Mouse (Mus musculus) hindbrain, embryonic 11.5 days (tissue): ENCODE measurements at regions not wholly inside any gene's neighbourhood (a gene's known extent, or its start where the extent isn't known, plus 50 kb on each side); places are given as distances from the start of the nearest gene placed in this dataset.

Experiments
- ATAC-seq: fragments of 200-750 bp; cut with Nextera tagmentation; 2 replicates; pipeline ENCODE4 v1.8.0; 2017; ENCODE audit warnings: mild to moderate bottlenecking, moderate TSS enrichment, moderate library complexity; ENCODE audit not compliant: low FRiP score
- DNase-seq: peaks from one replicate; pipeline ENCODE4 v3.0.0-alpha.2; 2015; ENCODE audit warnings: low spot score
- H3K27ac ChIP-seq: fragments of 300-500 bp; sonication (generic); 2 replicates; pipeline ENCODE4 v1.5.1; 2014; ENCODE audit warnings: mild to moderate bottlenecking, low read depth, low read length
- H3K27me3 ChIP-seq: fragments of 300-500 bp; sonication (generic); 2 replicates; pipeline ENCODE4 v1.6.1; 2014; ENCODE audit warnings: mild to moderate bottlenecking, low read length, moderate library complexity, mixed read lengths; ENCODE audit not compliant: control insufficient read depth, insufficient read depth
- H3K36me3 ChIP-seq: fragments of 300-500 bp; sonication (generic); 2 replicates; pipeline ENCODE4 v1.6.1; 2014; ENCODE audit warnings: mild to moderate bottlenecking, low read length, moderate library complexity, mixed read lengths; ENCODE audit not compliant: control insufficient read depth, insufficient read depth
- H3K4me1 ChIP-seq: fragments of 300-500 bp; sonication (generic); replicated peaks from 2 replicates; pipeline ENCODE4 v1.6.1; 2014; ENCODE audit warnings: low read length, mixed read lengths; ENCODE audit not compliant: control insufficient read depth, insufficient read depth
- H3K4me2 ChIP-seq: fragments of 300-500 bp; sonication (generic); replicated peaks from 2 replicates; pipeline ENCODE4 v1.6.1; 2014; ENCODE audit warnings: mild to moderate bottlenecking, low read depth, low read length
- H3K4me3 ChIP-seq: fragments of 300-500 bp; sonication (generic); 2 replicates; pipeline ENCODE4 v1.5.1; 2014; ENCODE audit warnings: low read depth, low read length
- H3K9ac ChIP-seq: fragments of 300-500 bp; sonication (generic); 2 replicates; pipeline ENCODE4 v1.6.1; 2014; ENCODE audit warnings: low read depth, low read length
- H3K9me3 ChIP-seq: fragments of 300-500 bp; sonication (generic); 2 replicates; pipeline ENCODE4 v1.6.1; 2016; ENCODE audit warnings: low read length; ENCODE audit not compliant: control insufficient read depth
- WGBS: fragments of 180-500 bp; shearing (Covaris S2); extraction: QIAGEN DNeasy Blood & Tissue Kit; methylation state at CpG from one replicate; pipeline ENCODE4 v1.1.7; 2014; 5-methylcytosine and 5-hydroxymethylcytosine counted together

GRCm38 (mm10) chr14:111285981-111286380 is 388.9 kb upstream of the Slitrk5 start:
- DNase-seq (no peak), ATAC-seq (no peak)
- Histone ChIP-seq H3K27me3 (no peaks in the 10 kb centered on the region), H3K9ac (no peak overlapping the region), H3K27ac (no peak overlapping the region), H3K4me3 (no peak overlapping the region), H3K9me3 (no peaks in the 10 kb centered on the region), H3K36me3 (no peaks in the 10 kb centered on the region), H3K4me2 (no peak overlapping the region), H3K4me1 (no peaks in the 10 kb centered on the region)
- WGBS = 57% methylated on average over 1 of the region's 1 CpGs

- DNase-seq (no peak), ATAC-seq (no peak)
- 94% methylated on average over 3 of the region's 3 CpGs for WGBS
Measured at GRCm38 (mm10) chr14:111295521-111295920, 379.4 kb upstream of the Slitrk5 start.

GRCm38 (mm10) chr14:111297796-111298195 is 377.1 kb upstream of the Slitrk5 start:
- DNase-seq (no peak), ATAC-seq (no peak)
- no peaks in the 10 kb centered on the region for H3K4me1 ChIP-seq
- H3K9ac ChIP-seq = no peak overlapping the region
- H3K4me2 ChIP-seq = no peak overlapping the region
- H3K27ac ChIP-seq = no peak overlapping the region
- no peaks in the 10 kb centered on the region for H3K9me3 ChIP-seq
- no peak overlapping the region for H3K4me3 ChIP-seq
- H3K27me3 ChIP-seq = no peaks in the 10 kb centered on the region
- H3K36me3 ChIP-seq = no peaks in the 10 kb centered on the region

More at GRCm38 (mm10) chr14:111295521-111295920, 379.4 kb upstream of the Slitrk5 start:
- H3K36me3 ChIP-seq = no peaks in the 10 kb centered on the region
- no peak overlapping the region for H3K4me2 ChIP-seq
- no peak overlapping the region for H3K9ac ChIP-seq
- H3K27ac ChIP-seq = no peak overlapping the region
- H3K27me3 ChIP-seq = no peaks in the 10 kb centered on the region
- H3K4me1 ChIP-seq = no peaks in the 10 kb centered on the region
- no peaks in the 10 kb centered on the region for H3K9me3 ChIP-seq
- no peak overlapping the region for H3K4me3 ChIP-seq

- H3K4me3 ChIP-seq = no peak overlapping the region
- ATAC-seq (no peak), DNase-seq (no peak)
- no peaks in the 10 kb centered on the region for H3K36me3 ChIP-seq
- no peaks in the 10 kb centered on the region for H3K27me3 ChIP-seq
- H3K27ac ChIP-seq = no peak overlapping the region
- no peak overlapping the region for H3K4me2 ChIP-seq
- no peaks in the 10 kb centered on the region for H3K9me3 ChIP-seq
- H3K4me1 ChIP-seq = no peaks in the 10 kb centered on the region
- WGBS = 90% methylated on average over 3 of the region's 3 CpGs
- H3K9ac ChIP-seq = no peak overlapping the region
Measured at GRCm38 (mm10) chr14:111330570-111330969, 344.3 kb upstream of the Slitrk5 start.

- no peak overlapping the region for H3K27ac ChIP-seq
- DNase-seq = no peak
- H3K4me1 ChIP-seq = no peaks in the 10 kb centered on the region
- H3K4me3 ChIP-seq = no peak overlapping the region
- H3K27me3 ChIP-seq = no peaks in the 10 kb centered on the region
- 87% methylated on average over 5 of the region's 5 CpGs for WGBS
- no peak overlapping the region for H3K4me2 ChIP-seq
- no peaks in the 10 kb centered on the region for H3K9me3 ChIP-seq
- no peak for ATAC-seq
- H3K36me3 ChIP-seq = no peaks in the 10 kb centered on the region
- H3K9ac ChIP-seq = no peak overlapping the region
Measured at GRCm38 (mm10) chr14:111353518-111353917, 321.4 kb upstream of the Slitrk5 start.

- H3K27me3 ChIP-seq = no peaks in the 10 kb centered on the region
- no peak overlapping the region for H3K4me2 ChIP-seq
- H3K4me1 ChIP-seq = no peaks in the 10 kb centered on the region
- H3K9me3 ChIP-seq = no peaks in the 10 kb centered on the region
- 73% methylated on average over 1 of the region's 1 CpGs for WGBS
- H3K4me3 ChIP-seq = no peak overlapping the region
- H3K9ac ChIP-seq = no peak overlapping the region
- H3K27ac ChIP-seq = no peak overlapping the region
- DNase-seq (no peak), ATAC-seq (no peak)
- H3K36me3 ChIP-seq = no peaks in the 10 kb centered on the region
Measured at GRCm38 (mm10) chr14:111396803-111397202, 278.1 kb upstream of the Slitrk5 start.

- Histone ChIP-seq H3K9me3 (no peaks in the 10 kb centered on the region), H3K36me3 (no peaks in the 10 kb centered on the region), H3K9ac (no peak overlapping the region), H3K27ac (no peak overlapping the region), H3K4me1 (no peaks in the 10 kb centered on the region), H3K4me3 (no peak overlapping the region), H3K27me3 (no peaks in the 10 kb centered on the region), H3K4me2 (no peak overlapping the region)
- ATAC-seq (no peak), DNase-seq (no peak)
- 75% methylated on average over 3 of the region's 3 CpGs for WGBS
Measured at GRCm38 (mm10) chr14:111400809-111401208, 274.1 kb upstream of the Slitrk5 start.

GRCm38 (mm10) chr14:111402538-111402937 is 272.4 kb upstream of the Slitrk5 start:
- Histone ChIP-seq H3K27me3 (no peaks in the 10 kb centered on the region), H3K4me1 (no peaks in the 10 kb centered on the region), H3K9ac (no peak overlapping the region), H3K4me3 (no peak overlapping the region), H3K27ac (no peak overlapping the region), H3K9me3 (no peaks in the 10 kb centered on the region), H3K36me3 (no peaks in the 10 kb centered on the region), H3K4me2 (no peak overlapping the region)
- WGBS = 52% methylated on average over 1 of the region's 1 CpGs
- no peak for ATAC-seq
- DNase-seq = no peak

- no peaks in the 10 kb centered on the region for H3K27me3 ChIP-seq
- ATAC-seq = no peak
Measured at GRCm38 (mm10) chr14:111403555-111403954, 271.3 kb upstream of the Slitrk5 start.

More at GRCm38 (mm10) chr14:111403555-111403954, 271.3 kb upstream of the Slitrk5 start:
- Histone ChIP-seq H3K4me1 (no peaks in the 10 kb centered on the region), H3K4me2 (no peak overlapping the region), H3K4me3 (no peak overlapping the region), H3K9ac (no peak overlapping the region), H3K27ac (no peak overlapping the region), H3K36me3 (no peaks in the 10 kb centered on the region), H3K9me3 (no peaks in the 10 kb centered on the region)
- WGBS = 85% methylated on average over 1 of the region's 1 CpGs
- no peak for DNase-seq
